Mouse (Mus musculus): Measurements from ENCODE around the gene 1500009C09Rik.

GRCm38 (mm10) chr15:82274593-82274926, 22.4 kb downstream of the 1500009C09Rik start, which contains the start of gene Sept3:
- TF ChIP-seq EP300 (IDR thresholded peaks at IDR 0.05; ENCODE audit: insufficient read depth, low read depth, low read length) (no peak), CTCF (IDR thresholded peaks at IDR 0.05) (no peak)
